Mouse (Mus musculus) left cerebral cortex, adult 2 months (tissue): ENCODE results near the gene Ivd. TPM values are rescaled to one million over a fixed set of nuclear protein-coding genes. Genes with fewer than 3 reads are reported as not detected.

Source experiments
- DNase-seq, 2 experiments: peaks; one replicate each; pipeline ENCODE4 v3.0.0; 2021 to 2022; ENCODE audit warnings: low spot score in 2 of 2, mixed read lengths in 1 of 2; ENCODE audit errors: extremely low spot score in 1 of 2
- H3K27ac ChIP-seq: fragments of 200-600 bp; 2 replicates; pipeline ENCODE4 v1.8.1; 2022
- H3K4me3 ChIP-seq: fragments of 200-600 bp; 2 replicates; pipeline ENCODE4 v1.8.1; 2022
- CTCF ChIP-seq: fragments of 200-600 bp; IDR thresholded peaks from 2 replicates; pipeline ENCODE4 v1.8.1; 2022; ENCODE audit warnings: antibody characterized with exemption, mild to moderate bottlenecking, moderate library complexity
- intact Hi-C: fragments of 180-260 bp; cut with DNase I; formaldehyde crosslinking; loops from one replicate; pipeline ENCODE4 v1.15.1; 2025
- total RNA-seq, 2 experiments: library from RNA; stranded (reverse); gene quantifications; 2 replicates each; pipeline ENCODE4 v1.2.3; 2021

Ivd gene
- total RNA-seq, 2 experiments from 2014 or later: 72.2 to 73.7 TPM

GRCm38 (mm10) chr2:118887440-118887839, 25.7 kb downstream of the Ivd start:
- H3K4me3 ChIP-seq: no peak overlapping the region
- no peak for DNase-seq
- TF ChIP-seq CTCF: no peak
- H3K27ac ChIP-seq: no peak overlapping the region
- intact Hi-C loops: no loop called here

GRCm38 (mm10) chr2:118887845-118888548, 26.2 kb downstream of the Ivd start:
- no peak overlapping the region for H3K4me3 ChIP-seq
- intact Hi-C loops: no loop called here
- no peak overlapping the region for H3K27ac ChIP-seq
- no peak for DNase-seq
- no peak for TF ChIP-seq CTCF

GRCm38 (mm10) chr2:118891173-118891572, 29.4 kb downstream of the Ivd start:
- H3K27ac ChIP-seq: no peak overlapping the region
- H3K4me3 ChIP-seq: no peak overlapping the region
- intact Hi-C loops: no loop called here
- no peak for DNase-seq
- TF ChIP-seq CTCF: no peak

GRCm38 (mm10) chr2:118895990-118896913, 34.5 kb downstream of the Ivd start:
- intact Hi-C loops: no loop called here
- H3K27ac ChIP-seq: peak overlapping the region; percentile 28
- DNase-seq: no peak
- no peak for TF ChIP-seq CTCF
- peak overlapping the region; percentile 48 for H3K4me3 ChIP-seq

GRCm38 (mm10) chr2:118896914-118897291, 35.1 kb downstream of the Ivd start:
- intact Hi-C loops: no loop called here
- peak overlapping the region; percentile 48 for H3K4me3 ChIP-seq
- peak overlapping the region; percentile 28; the same call in 1 of the 2 replicates for H3K27ac ChIP-seq
- DNase-seq: no peak
- TF ChIP-seq CTCF: no peak

- intact Hi-C loops: no loop called here
- no peak for TF ChIP-seq CTCF
- DNase-seq: no peak
- Histone ChIP-seq H3K27ac (no peak overlapping the region), H3K4me3 (no peak overlapping the region; the same call in 1 of the 2 replicates)
These were observed 35.6 kb downstream of the Ivd start for GRCm38 (mm10) chr2:118897392-118897791.

GRCm38 (mm10) chr2:118897808-118898207, 36.1 kb downstream of the Ivd start:
- DNase-seq: no peak
- TF ChIP-seq CTCF: no peak
- Histone ChIP-seq H3K4me3 (no peak overlapping the region), H3K27ac (no peak overlapping the region)
- intact Hi-C loops: no loop called here

GRCm38 (mm10) chr2:118898771-118899170, 37.0 kb downstream of the Ivd start:
- no peak for TF ChIP-seq CTCF
- DNase-seq: no peak
- H3K27ac ChIP-seq: no peak overlapping the region
- intact Hi-C loops: no loop called here
- no peak overlapping the region for H3K4me3 ChIP-seq

GRCm38 (mm10) chr2:118899306-118899705, 37.6 kb downstream of the Ivd start:
- Histone ChIP-seq H3K4me3 (no peak overlapping the region), H3K27ac (no peak overlapping the region)
- DNase-seq: no peak
- no peak for TF ChIP-seq CTCF
- intact Hi-C loops: no loop called here

- intact Hi-C loops: loop anchor here (5.0 kb wide), 1 partner anchor 132 kb away; the partner anchor contains the start of gene Rpusd2
- no peak for TF ChIP-seq CTCF
These were observed 38.4 kb downstream of the Ivd start, which contains the start of gene Bahd1 for GRCm38 (mm10) chr2:118899981-118900825. Gene Bahd1 (plus strand): TSS chr2:118900377.

GRCm38 (mm10) chr2:118900826-118901140, 39.0 kb downstream of the Ivd start:
- no peak for DNase-seq
- Histone ChIP-seq H3K27ac (peak overlapping the region; percentile 62; the same call in 1 of the 2 replicates), H3K4me3 (peak overlapping the region; percentile 90)
- intact Hi-C loops: loop anchor here (1.0 to 5.0 kb wide), 2 partner anchors 76 to 132 kb away; partner anchors contain the start of gene Rpusd2
- no peak for TF ChIP-seq CTCF

More at GRCm38 (mm10) chr2:118899981-118900825, 38.4 kb downstream of the Ivd start, which contains the start of gene Bahd1:
- Histone ChIP-seq H3K27ac (peak within 1 kb of the TSS; percentile 62; the same call in 1 of the 2 replicates), H3K4me3 (peak within 1 kb of the TSS; percentile 90)
- DNase-seq: peak in 1 of 2 experiments; percentile 48
